Mouse (Mus musculus) CH12.LX (cell line): Measurements from ENCODE around the gene Acss1. TPM values are rescaled to one million over a fixed set of nuclear protein-coding genes. Genes with fewer than 3 reads are reported as not detected.

ENCODE experiments used
- DNase-seq: peaks from one replicate; pipeline ENCODE4 v3.0.0-alpha.2; 2013; ENCODE audit errors: extremely low read depth
- H3K27ac ChIP-seq: 2 replicates; pipeline ENCODE4 v1.5.1; 2012; ENCODE audit warnings: low read depth, mild to moderate bottlenecking, control low read depth, moderate library complexity; ENCODE audit not compliant: insufficient read depth
- H3K27me3 ChIP-seq: replicated peaks from 2 replicates; pipeline ENCODE3; 2012; ENCODE audit warnings: inconsistent platforms
- H3K36me3 ChIP-seq, 2 experiments: replicated peaks in 1 of 2; 2 replicates each; pipeline versions ENCODE3 to v1.6.1; 2012; ENCODE audit warnings: inconsistent platforms in 1 of 2, low read length in 1 of 2, mild to moderate bottlenecking in 1 of 2, mixed read lengths in 1 of 2, moderate library complexity in 1 of 2; ENCODE audit not compliant: control insufficient read depth in 1 of 2, insufficient read depth in 1 of 2
- H3K4me1 ChIP-seq, 2 experiments: 2 replicates each; pipeline ENCODE4 v1.6.1; 2012; ENCODE audit warnings: inconsistent platforms in 1 of 2, moderate library complexity in 1 of 2; ENCODE audit not compliant: insufficient read depth in 2 of 2, control insufficient read depth in 1 of 2
- H3K4me2 ChIP-seq: 2 replicates; pipeline ENCODE4 v1.6.1; 2012; ENCODE audit warnings: low read depth, mild to moderate bottlenecking, control low read depth; ENCODE audit not compliant: poor library complexity, insufficient read depth, severe bottlenecking
- H3K4me3 ChIP-seq, 3 experiments: fragments of 150-350 bp in 1 of 3; sonication (generic) in 1 of 3; replicated peaks in 1 of 3; 2 replicates each; pipeline versions ENCODE3 to v1.5.1; 2011 to 2012; ENCODE audit warnings: low read depth in 2 of 3, low read length in 2 of 3, mild to moderate bottlenecking in 2 of 3, moderate library complexity in 2 of 3, control low read depth in 1 of 3, improper control_type of control experiment in 1 of 3, inconsistent platforms in 1 of 3, mixed read lengths in 1 of 3; ENCODE audit not compliant: poor library complexity in 1 of 3
- H3K79me2 ChIP-seq: replicated peaks from 2 replicates; pipeline ENCODE4 v1.6.1; 2012; ENCODE audit warnings: mild to moderate bottlenecking, moderate library complexity; ENCODE audit not compliant: control insufficient read depth, poor library complexity, insufficient read depth, severe bottlenecking; ENCODE audit errors: extremely low read depth
- H3K9ac ChIP-seq: 2 replicates; pipeline ENCODE4 v1.6.1; 2012; ENCODE audit warnings: low read depth, mild to moderate bottlenecking, control low read depth, moderate library complexity; ENCODE audit not compliant: insufficient read depth
- H3K9me3 ChIP-seq: replicated peaks from 2 replicates; pipeline ENCODE3; 2012; ENCODE audit warnings: low read length, inconsistent platforms, mixed read lengths
- BHLHE40 ChIP-seq: IDR thresholded peaks from 2 replicates; pipeline ENCODE4 v1.6.1; 2011; ENCODE audit warnings: mild to moderate bottlenecking, low read depth, low read length, improper control_type of control experiment
- CHD1 ChIP-seq: IDR thresholded peaks from 2 replicates; pipeline ENCODE4 v1.6.1; 2012; ENCODE audit warnings: low read depth, low read length, improper control_type of control experiment, inconsistent platforms
- CTCF ChIP-seq, 2 experiments: IDR thresholded peaks in 1 of 2; conservative IDR thresholded peaks in 1 of 2; 2 replicates each; pipeline ENCODE4 v1.5.1; 2011 to 2012; ENCODE audit warnings: low read depth in 2 of 2, low read length in 2 of 2, improper control_type of control experiment in 1 of 2, inconsistent platforms in 1 of 2, mild to moderate bottlenecking in 1 of 2, moderate library complexity in 1 of 2
- EP300 ChIP-seq: IDR thresholded peaks from 2 replicates; pipeline ENCODE4 v1.6.1; 2011; ENCODE audit warnings: low read length, improper control_type of control experiment
- GABPA ChIP-seq: IDR thresholded peaks from 2 replicates; pipeline ENCODE4 v1.6.1; 2012; ENCODE audit warnings: low read depth, low read length, improper control_type of control experiment, inconsistent platforms; ENCODE audit not compliant: insufficient replicate concordance
- HCFC1 ChIP-seq: IDR thresholded peaks from 2 replicates; pipeline ENCODE4 v1.6.1; 2012; ENCODE audit warnings: low read depth, mild to moderate bottlenecking, inconsistent platforms, low read length, improper control_type of control experiment
- IRF4 ChIP-seq: IDR thresholded peaks from 2 replicates; pipeline ENCODE4 v1.6.1; 2014; ENCODE audit warnings: low read depth, mild to moderate bottlenecking, inconsistent platforms, low read length, improper control_type of control experiment
- MAFK ChIP-seq: IDR thresholded peaks from 2 replicates; pipeline ENCODE4 v1.6.1; 2011; ENCODE audit warnings: low read length, improper control_type of control experiment; ENCODE audit not compliant: insufficient replicate concordance
- MAZ ChIP-seq: IDR thresholded peaks from 2 replicates; pipeline ENCODE4 v1.6.1; 2012; ENCODE audit warnings: low read depth, mild to moderate bottlenecking, inconsistent platforms, low read length, improper control_type of control experiment, moderate library complexity
- MYC ChIP-seq: IDR thresholded peaks from 2 replicates; pipeline ENCODE4 v1.6.1; 2011; ENCODE audit warnings: low read depth, mild to moderate bottlenecking, improper control_type of control experiment, low read length
- PAX5 ChIP-seq: IDR thresholded peaks from 2 replicates; pipeline ENCODE4 v1.6.1; 2012; ENCODE audit warnings: low read length, inconsistent platforms, mixed read lengths
- POLR2AphosphoS2 ChIP-seq: IDR thresholded peaks from 2 replicates; pipeline ENCODE4 v1.6.1; 2011; ENCODE audit warnings: low read depth, low read length, improper control_type of control experiment
- RAD21 ChIP-seq: IDR thresholded peaks from 2 replicates; pipeline ENCODE4 v1.6.1; 2011; ENCODE audit warnings: low read depth, mild to moderate bottlenecking, low read length, improper control_type of control experiment, moderate library complexity
- SIN3A ChIP-seq: IDR thresholded peaks from 2 replicates; pipeline ENCODE4 v1.6.1; 2012; ENCODE audit warnings: low read length, improper control_type of control experiment, inconsistent platforms
- SMC3 ChIP-seq: IDR thresholded peaks from 2 replicates; pipeline ENCODE4 v1.6.1; 2011; ENCODE audit warnings: low read depth, low read length, improper control_type of control experiment
- USF2 ChIP-seq: conservative IDR thresholded peaks from 2 replicates; pipeline ENCODE4 v1.6.1; 2011; ENCODE audit warnings: low read depth, low read length, improper control_type of control experiment
- ZC3H11A ChIP-seq: IDR thresholded peaks from 2 replicates; pipeline ENCODE4 v1.6.1; 2012; ENCODE audit warnings: low read depth, mild to moderate bottlenecking, inconsistent platforms, low read length, improper control_type of control experiment
- ZKSCAN1 ChIP-seq: IDR thresholded peaks from 2 replicates; pipeline ENCODE4 v1.6.1; 2012; ENCODE audit warnings: low read depth, inconsistent platforms, low read length, improper control_type of control experiment, borderline replicate concordance
- ZMIZ1 ChIP-seq: IDR thresholded peaks from 2 replicates; pipeline ENCODE4 v1.6.1; 2012; ENCODE audit warnings: low read depth, mild to moderate bottlenecking, inconsistent platforms, low read length, improper control_type of control experiment
- dilution Hi-C: fragments of 300-500 bp; cut with MboI; formaldehyde crosslinking; loops from 2 replicates; pipeline ENCODE4 v1.14.3; 2020; ENCODE audit warnings: low sequenced_read_pairs; ENCODE audit not compliant: extremely low pct_unique_long_range_greater_than_20kb, extremely low pct_ligation_motif_present
- in situ Hi-C: fragments of 300-500 bp; cut with MboI; formaldehyde crosslinking; loops from 3 replicates; pipeline ENCODE4 v1.14.3; 2019; ENCODE audit warnings: low sequenced_read_pairs, low pct_ligation_motif_present, low pct_unique_long_range_greater_than_20kb, mixed read lengths
- polyA plus RNA-seq: library from polyadenylated mRNA; unstranded; fragments of >175 nt; gene quantifications from 2 replicates; pipeline ENCODE4 v1.2.1, GENCODE M21; 2012; ENCODE audit warnings: low read depth; ENCODE audit not compliant: insufficient read length
- total RNA-seq, 2 experiments: library from RNA; depleted of rRNA; stranded (reverse); fragments of 300-350 nt in 1 of 2; fragments of >200 nt in 1 of 2; gene quantifications; 2 replicates each; pipeline ENCODE4 v1.2.3; 2012 to 2014

Gene Acss1
- total and polyA plus RNA-seq, 3 experiments = 0.39 to 1.7 (median 0.76) TPM

- in situ Hi-C loops = no loop called here
- Histone ChIP-seq H3K27me3 (no peaks in the 10 kb centered on the region), H3K27ac (no peak overlapping the region)
- no peak for TF ChIP-seq RAD21
- TF ChIP-seq USF2 = no peak
- no peak for TF ChIP-seq CHD1
- no peak for TF ChIP-seq HCFC1
- no peak for TF ChIP-seq CTCF (conservative IDR thresholded peaks at IDR 0.05 in 1 of 2, IDR thresholded peaks at IDR 0.05 in 1 of 2; ENCODE audit: low read depth in 2 of 2, low read length in 2 of 2)
- no peak for TF ChIP-seq ZKSCAN1
- TF ChIP-seq SIN3A = no peak
- no peak for TF ChIP-seq ZC3H11A
- TF ChIP-seq GABPA = no peak
- TF ChIP-seq MYC = no peak
- no peak for TF ChIP-seq POLR2AphosphoS2
- TF ChIP-seq MAZ = no peak
- no peak for TF ChIP-seq IRF4
- TF ChIP-seq BHLHE40 = no peak
- TF ChIP-seq ZMIZ1 = no peak
- TF ChIP-seq EP300 = no peak
- no peak for TF ChIP-seq SMC3
- no peak for TF ChIP-seq PAX5
- no peak for TF ChIP-seq MAFK
- TF ChIP-seq, all 38 proteins: peak for 0
- DNase-seq = no peak
- H3K36me3 ChIP-seq = no peaks in the 10 kb centered on the region
- dilution Hi-C loops = no loop called here
- no peak overlapping the region for H3K9ac ChIP-seq
- H3K4me2 ChIP-seq = no peak overlapping the region
- no peaks in the 10 kb centered on the region for H3K79me2 ChIP-seq
- peaks cover 0 to 32% of the 10 kb centered on the region in 2 experiments; a peak in 2 of 4 replicates for H3K4me1 ChIP-seq
- no peak overlapping the region for H3K4me3 ChIP-seq
- H3K9me3 ChIP-seq = peaks cover 9% of the 10 kb centered on the region
These were observed 11.1 kb downstream of the Acss1 start for GRCm38 (mm10) chr2:150656975-150657768.

DNA sequence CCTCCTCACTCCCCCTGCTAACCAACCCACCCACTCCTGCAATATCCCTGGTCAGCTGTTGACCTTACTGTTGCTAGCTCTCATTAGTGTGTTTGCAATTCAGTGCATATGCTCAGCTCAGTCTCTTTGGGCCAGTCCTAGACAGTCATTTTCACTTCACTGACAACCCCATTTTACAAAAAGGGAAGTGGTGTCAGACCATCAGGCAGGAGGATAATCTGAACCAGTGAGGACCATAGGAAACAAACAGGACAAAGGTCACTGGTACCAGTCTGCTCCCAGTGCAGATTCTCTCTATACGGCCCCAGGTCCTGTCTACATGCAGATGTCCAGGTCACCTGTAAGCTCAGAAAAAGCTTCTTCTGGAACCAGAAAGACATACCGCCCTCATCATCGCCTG is 12.2 kb downstream of the Acss1 start:
- Histone ChIP-seq H3K27me3 (no peaks in the 10 kb centered on the region), H3K9me3 (peaks cover 9% of the 10 kb centered on the region), H3K4me1 (peaks cover 0 to 31% of the 10 kb centered on the region in 2 experiments; a peak in 2 of 4 replicates), H3K36me3 (no peaks in the 10 kb centered on the region), H3K4me2 (no peak overlapping the region), H3K27ac (no peak overlapping the region), H3K79me2 (no peaks in the 10 kb centered on the region), H3K4me3 (no peak overlapping the region), H3K9ac (no peak overlapping the region)
- DNase-seq = no peak
- dilution Hi-C loops = no loop called here
- TF ChIP-seq ZC3H11A (no peak), EP300 (0 out of 2 replicates have a peak, but pooled peaks have one; percentile 8)
- TF ChIP-seq, all 38 proteins: peak for 1
- in situ Hi-C loops = no loop called here
